Mouse (Mus musculus): ENCODE results near the gene Dusp18. TPM values are rescaled to one million over a fixed set of nuclear protein-coding genes. Genes with fewer than 3 reads are reported as not detected.
A peak's percentile ranks its signal among the peaks of the same experiment; 100 is the strongest.

Gene Dusp18
- polyA plus RNA-seq, 1 experiment: 2.4 TPM

GRCm38 (mm10) chr11:3912100-3912874, 17.2 kb downstream of the Dusp18 start:
- TF ChIP-seq CTCF (IDR thresholded peaks at IDR 0.05; ENCODE audit: borderline replicate concordance, control insufficient read depth, extremely low read depth, insufficient read depth, low read length, poor library complexity) (no peak), POLR2A (IDR thresholded peaks at IDR 0.05; ENCODE audit: control insufficient read depth, extremely low read depth, insufficient read depth, low read length, poor library complexity) (no peak)

GRCm38 (mm10) chr11:3912875-3913271, 17.8 kb downstream of the Dusp18 start:
- DNase-seq: peak; percentile 25
- no peak overlapping the region for H3K27ac ChIP-seq (ENCODE audit: control insufficient read depth, insufficient read depth, low read length)
- H3K4me3 ChIP-seq (ENCODE audit: control insufficient read depth, insufficient read depth, low read length): peak overlapping the region; percentile 50; the same call in 1 of the 2 replicates
- H3K27me3 ChIP-seq (ENCODE audit: control insufficient read depth, insufficient read depth, low read length): no peaks in the 10 kb centered on the region; the same call in 1 of the 2 replicates
- 46% methylated on average over 16 of the region's 16 CpGs for WGBS
- no peak for TF ChIP-seq CTCF (IDR thresholded peaks at IDR 0.05; ENCODE audit: borderline replicate concordance, control insufficient read depth, extremely low read depth, insufficient read depth, low read length, poor library complexity)
- no peak for TF ChIP-seq POLR2A (IDR thresholded peaks at IDR 0.05; ENCODE audit: control insufficient read depth, extremely low read depth, insufficient read depth, low read length, poor library complexity)
- H3K4me1 ChIP-seq (replicated peaks; ENCODE audit: control insufficient read depth, insufficient read depth, low read length): peaks cover 14% of the 10 kb centered on the region
- no peaks in the 10 kb centered on the region for H3K36me3 ChIP-seq (ENCODE audit: control insufficient read depth, insufficient read depth, low read length)

More at GRCm38 (mm10) chr11:3912100-3912874, 17.2 kb downstream of the Dusp18 start:
- DNase-seq: no peak
- Histone ChIP-seq H3K27me3 (ENCODE audit: control insufficient read depth, insufficient read depth, low read length) (no peaks in the 10 kb centered on the region; the same call in 1 of the 2 replicates), H3K36me3 (ENCODE audit: control insufficient read depth, insufficient read depth, low read length) (no peaks in the 10 kb centered on the region), H3K4me3 (ENCODE audit: control insufficient read depth, insufficient read depth, low read length) (no peak overlapping the region), H3K4me1 (replicated peaks; ENCODE audit: control insufficient read depth, insufficient read depth, low read length) (peaks cover 14% of the 10 kb centered on the region), H3K27ac (ENCODE audit: control insufficient read depth, insufficient read depth, low read length) (no peak overlapping the region)
- WGBS: 82% methylated on average over 19 of the region's 19 CpGs

GRCm38 (mm10) chr11:3913316-3914108, 18.5 kb downstream of the Dusp18 start:
- Histone ChIP-seq H3K4me1 (replicated peaks; ENCODE audit: control insufficient read depth, insufficient read depth, low read length) (peaks cover 14% of the 10 kb centered on the region), H3K27ac (ENCODE audit: control insufficient read depth, insufficient read depth, low read length) (no peak overlapping the region), H3K4me3 (ENCODE audit: control insufficient read depth, insufficient read depth, low read length) (peak overlapping the region; percentile 50), H3K27me3 (ENCODE audit: control insufficient read depth, insufficient read depth, low read length) (no peaks in the 10 kb centered on the region; the same call in 1 of the 2 replicates), H3K36me3 (ENCODE audit: control insufficient read depth, insufficient read depth, low read length) (no peaks in the 10 kb centered on the region)
- 3% methylated on average over 65 of the region's 65 CpGs for WGBS
- peak; percentile 90 for DNase-seq
- TF ChIP-seq CTCF (IDR thresholded peaks at IDR 0.05; ENCODE audit: borderline replicate concordance, control insufficient read depth, extremely low read depth, insufficient read depth, low read length, poor library complexity): no peak
- TF ChIP-seq POLR2A (IDR thresholded peaks at IDR 0.05; ENCODE audit: control insufficient read depth, extremely low read depth, insufficient read depth, low read length, poor library complexity): 0 out of 2 replicates have a peak, but pooled peaks have one; percentile 5

- WGBS: under 1% methylated on average over 28 of the region's 28 CpGs
- H3K36me3 ChIP-seq (ENCODE audit: control insufficient read depth, insufficient read depth, low read length): no peaks in the 10 kb centered on the region
- 0 out of 2 replicates have a peak, but pooled peaks have one; percentile 7 for TF ChIP-seq POLR2A (IDR thresholded peaks at IDR 0.05; ENCODE audit: control insufficient read depth, extremely low read depth, insufficient read depth, low read length, poor library complexity)
- TF ChIP-seq CTCF (IDR thresholded peaks at IDR 0.05; ENCODE audit: borderline replicate concordance, control insufficient read depth, extremely low read depth, insufficient read depth, low read length, poor library complexity): peak; percentile 92
- H3K4me3 ChIP-seq (ENCODE audit: control insufficient read depth, insufficient read depth, low read length): peak within 1 kb of the TSS; percentile 50
- DNase-seq: peak; percentile 79
- no peaks in the 10 kb centered on the region; the same call in 1 of the 2 replicates for H3K27me3 ChIP-seq (ENCODE audit: control insufficient read depth, insufficient read depth, low read length)
- peaks cover 14% of the 10 kb centered on the region for H3K4me1 ChIP-seq (replicated peaks; ENCODE audit: control insufficient read depth, insufficient read depth, low read length)
- H3K27ac ChIP-seq (ENCODE audit: control insufficient read depth, insufficient read depth, low read length): no peak within 1 kb of the TSS
Observed at GRCm38 (mm10) chr11:3914109-3914840, 19.2 kb downstream of the Dusp18 start, which contains the start of gene Slc35e4. Slc35e4 (minus strand) TSS chr11:3914664.

- Histone ChIP-seq H3K27ac (ENCODE audit: control insufficient read depth, insufficient read depth, low read length) (no peak overlapping the region), H3K36me3 (ENCODE audit: control insufficient read depth, insufficient read depth, low read length) (no peaks in the 10 kb centered on the region), H3K4me1 (replicated peaks; ENCODE audit: control insufficient read depth, insufficient read depth, low read length) (peaks cover 6% of the 10 kb centered on the region), H3K27me3 (ENCODE audit: control insufficient read depth, insufficient read depth, low read length) (no peaks in the 10 kb centered on the region), H3K4me3 (ENCODE audit: control insufficient read depth, insufficient read depth, low read length) (no peak overlapping the region)
- DNase-seq: no peak
- TF ChIP-seq POLR2A (IDR thresholded peaks at IDR 0.05; ENCODE audit: control insufficient read depth, extremely low read depth, insufficient read depth, low read length, poor library complexity) (no peak), CTCF (IDR thresholded peaks at IDR 0.05; ENCODE audit: borderline replicate concordance, control insufficient read depth, extremely low read depth, insufficient read depth, low read length, poor library complexity) (no peak)
- WGBS: 31% methylated on average over 1 of the region's 1 CpGs
Observed at GRCm38 (mm10) chr11:3918738-3919137, 23.7 kb downstream of the Dusp18 start.

Data from thymus, adult 2 months (tissue).